Mouse (Mus musculus): ENCODE measurements around the gene Sbno2. TPM values are rescaled to one million over a fixed set of nuclear protein-coding genes. Genes with fewer than 3 reads are reported as not detected.
"Not testable (repeated sequence)": the region's sequence is repeated elsewhere in the genome, so short reads cannot be mapped to it uniquely, and the experiment has no call there.

Gene Sbno2
- polyA plus RNA-seq, 1 experiment: 37.3 TPM

GRCm38 (mm10) chr10:80050244-80050643, 55.1 kb downstream of the Sbno2 start:
- Histone ChIP-seq H3K27me3 (ENCODE audit: control insufficient read depth, insufficient read depth, low read length, poor library complexity, severe bottlenecking) (no peaks in the 10 kb centered on the region), H3K9me3 (replicated peaks; ENCODE audit: control insufficient read depth, insufficient read depth, low read length, poor library complexity, severe bottlenecking) (no peaks in the 10 kb centered on the region), H3K4me1 (ENCODE audit: control insufficient read depth, insufficient read depth, low read length) (peaks cover 6% of the 10 kb centered on the region), H3K36me3 (ENCODE audit: control insufficient read depth, insufficient read depth, low read length, poor library complexity, severe bottlenecking) (peaks cover 2% of the 10 kb centered on the region; the same call in 1 of the 2 replicates), H3K4me3 (ENCODE audit: low read depth, low read length) (no peak overlapping the region; the same call in 1 of the 2 replicates), H3K9ac (ENCODE audit: low read depth, poor library complexity, severe bottlenecking) (peak overlapping the region; percentile 12), H3K27ac (ENCODE audit: insufficient read depth, low read length) (peak overlapping the region; percentile 99)
- TF ChIP-seq EP300 (IDR thresholded peaks at IDR 0.05; ENCODE audit: insufficient read depth, low read depth, low read length): peak; percentile 92
- no peak for TF ChIP-seq CTCF (IDR thresholded peaks at IDR 0.05; ENCODE audit: low read depth, low read length)

DNA sequence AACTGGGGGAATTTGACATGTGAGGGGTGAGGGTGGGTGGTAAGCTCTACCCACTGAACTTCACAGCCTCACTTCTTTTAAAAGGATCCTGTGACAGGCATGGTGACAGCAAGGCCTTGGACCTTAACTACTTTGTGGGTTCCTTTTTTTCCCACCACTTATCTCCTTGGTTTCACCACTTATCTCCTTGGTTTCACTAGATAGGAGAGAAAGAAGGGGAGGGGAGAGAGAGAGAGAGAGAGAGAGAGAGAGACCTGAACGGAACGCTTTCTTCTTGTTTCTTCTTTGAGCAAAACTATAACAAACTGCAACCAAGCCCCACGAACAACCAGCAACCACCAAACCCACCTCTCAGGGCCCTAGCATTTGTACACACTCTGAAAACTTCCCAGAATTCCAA, 56.5 kb downstream of the Sbno2 start:
- TF ChIP-seq EP300 (IDR thresholded peaks at IDR 0.05; ENCODE audit: insufficient read depth, low read depth, low read length): no peak
- TF ChIP-seq CTCF (IDR thresholded peaks at IDR 0.05; ENCODE audit: low read depth, low read length): no peak
- TF ChIP-seq POLR2A (IDR thresholded peaks at IDR 0.05; ENCODE audit: insufficient read depth, low read length): no peak
- no peaks in the 10 kb centered on the region for H3K9me3 ChIP-seq (replicated peaks; ENCODE audit: control insufficient read depth, insufficient read depth, low read length, poor library complexity, severe bottlenecking)
- no peaks in the 10 kb centered on the region for H3K36me3 ChIP-seq (ENCODE audit: control insufficient read depth, insufficient read depth, low read length, poor library complexity, severe bottlenecking)
- 0 out of 2 replicates have a peak overlapping the region, but pooled peaks have one; percentile 1 for H3K4me3 ChIP-seq (ENCODE audit: low read depth, low read length)
- H3K9ac ChIP-seq (ENCODE audit: low read depth, poor library complexity, severe bottlenecking): no peak overlapping the region
- peaks cover 6% of the 10 kb centered on the region for H3K4me1 ChIP-seq (ENCODE audit: control insufficient read depth, insufficient read depth, low read length)
- peak overlapping the region; percentile 19 for H3K27ac ChIP-seq (ENCODE audit: insufficient read depth, low read length)
- no peaks in the 10 kb centered on the region for H3K27me3 ChIP-seq (ENCODE audit: control insufficient read depth, insufficient read depth, low read length, poor library complexity, severe bottlenecking)

GRCm38 (mm10) chr10:80048396-80048795, 57.0 kb downstream of the Sbno2 start:
- no peak for TF ChIP-seq POLR2A (IDR thresholded peaks at IDR 0.05; ENCODE audit: insufficient read depth, low read length)
- TF ChIP-seq EP300 (IDR thresholded peaks at IDR 0.05; ENCODE audit: insufficient read depth, low read depth, low read length): peak; percentile 64; the same call in 1 of the 2 replicates
- H3K36me3 ChIP-seq (ENCODE audit: control insufficient read depth, insufficient read depth, low read length, poor library complexity, severe bottlenecking): no peaks in the 10 kb centered on the region
- H3K4me1 ChIP-seq (ENCODE audit: control insufficient read depth, insufficient read depth, low read length): peaks cover 6% of the 10 kb centered on the region
- no peaks in the 10 kb centered on the region for H3K27me3 ChIP-seq (ENCODE audit: control insufficient read depth, insufficient read depth, low read length, poor library complexity, severe bottlenecking)
- H3K9ac ChIP-seq (ENCODE audit: low read depth, poor library complexity, severe bottlenecking): peak overlapping the region; percentile 30; the same call in 1 of the 2 replicates
- no peaks in the 10 kb centered on the region for H3K9me3 ChIP-seq (replicated peaks; ENCODE audit: control insufficient read depth, insufficient read depth, low read length, poor library complexity, severe bottlenecking)
- peak overlapping the region; percentile 1; the same call in 1 of the 2 replicates for H3K4me3 ChIP-seq (ENCODE audit: low read depth, low read length)
- peak overlapping the region; percentile 19 for H3K27ac ChIP-seq (ENCODE audit: insufficient read depth, low read length)

GRCm38 (mm10) chr10:80047041-80047565, 58.3 kb downstream of the Sbno2 start, which contains the start of gene Gpx4:
Gene Gpx4, plus strand, starts transcription at chr10:80047166.
- H3K4me1 ChIP-seq (ENCODE audit: control insufficient read depth, insufficient read depth, low read length): peaks cover 5% of the 10 kb centered on the region
- H3K9ac ChIP-seq (ENCODE audit: low read depth, poor library complexity, severe bottlenecking): peak within 1 kb of the TSS; percentile 30
- peak within 1 kb of the TSS; percentile 43 for H3K4me3 ChIP-seq (ENCODE audit: low read depth, low read length)
- TF ChIP-seq CTCF (IDR thresholded peaks at IDR 0.05; ENCODE audit: low read depth, low read length): no peak
- no peak for TF ChIP-seq POLR2A (IDR thresholded peaks at IDR 0.05; ENCODE audit: insufficient read depth, low read length)
- no peak for TF ChIP-seq EP300 (IDR thresholded peaks at IDR 0.05; ENCODE audit: insufficient read depth, low read depth, low read length)
- no peaks in the 10 kb centered on the region for H3K27me3 ChIP-seq (ENCODE audit: control insufficient read depth, insufficient read depth, low read length, poor library complexity, severe bottlenecking)
- no peaks in the 10 kb centered on the region for H3K9me3 ChIP-seq (replicated peaks; ENCODE audit: control insufficient read depth, insufficient read depth, low read length, poor library complexity, severe bottlenecking)
- H3K27ac ChIP-seq (ENCODE audit: insufficient read depth, low read length): peak within 1 kb of the TSS; percentile 92
- no peaks in the 10 kb centered on the region for H3K36me3 ChIP-seq (ENCODE audit: control insufficient read depth, insufficient read depth, low read length, poor library complexity, severe bottlenecking)

DNA sequence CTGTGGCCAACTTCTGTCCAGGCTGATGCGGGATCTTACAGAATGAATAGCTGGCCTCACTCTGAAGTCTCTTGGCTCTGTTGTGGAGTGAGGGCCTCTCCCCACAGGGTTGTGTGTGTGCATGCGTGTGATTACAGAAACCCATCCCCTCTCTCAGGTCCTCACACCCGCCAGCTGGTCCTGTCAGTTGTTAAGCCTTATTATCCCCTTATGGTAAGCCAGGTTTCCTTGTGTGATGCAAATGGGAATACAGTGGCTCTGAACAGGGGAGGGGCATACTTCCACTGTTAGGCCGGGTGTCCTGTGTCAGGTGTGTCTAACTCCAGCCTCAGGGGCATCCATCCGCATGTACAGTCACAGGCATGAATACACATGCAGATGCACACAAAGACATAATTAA, 59.6 kb downstream of the Sbno2 start:
- Histone ChIP-seq H3K9me3 (replicated peaks; ENCODE audit: control insufficient read depth, insufficient read depth, low read length, poor library complexity, severe bottlenecking) (no peaks in the 10 kb centered on the region), H3K9ac (ENCODE audit: low read depth, poor library complexity, severe bottlenecking) (no peak overlapping the region), H3K4me1 (ENCODE audit: control insufficient read depth, insufficient read depth, low read length) (peaks cover 5% of the 10 kb centered on the region), H3K36me3 (ENCODE audit: control insufficient read depth, insufficient read depth, low read length, poor library complexity, severe bottlenecking) (no peaks in the 10 kb centered on the region), H3K4me3 (ENCODE audit: low read depth, low read length) (no peak overlapping the region), H3K27ac (ENCODE audit: insufficient read depth, low read length) (peak overlapping the region; percentile 92), H3K27me3 (ENCODE audit: control insufficient read depth, insufficient read depth, low read length, poor library complexity, severe bottlenecking) (no peaks in the 10 kb centered on the region)
- TF ChIP-seq EP300 (IDR thresholded peaks at IDR 0.05; ENCODE audit: insufficient read depth, low read depth, low read length) (peak; percentile 97), POLR2A (IDR thresholded peaks at IDR 0.05; ENCODE audit: insufficient read depth, low read length) (no peak)

- H3K27ac ChIP-seq (ENCODE audit: insufficient read depth, low read length): peak overlapping the region; percentile 92
- not testable (repeated sequence) for H3K9ac ChIP-seq (ENCODE audit: low read depth, poor library complexity, severe bottlenecking); H3K4me3 ChIP-seq (ENCODE audit: low read depth, low read length); H3K27me3 ChIP-seq (ENCODE audit: control insufficient read depth, insufficient read depth, low read length, poor library complexity, severe bottlenecking); H3K36me3 ChIP-seq (ENCODE audit: control insufficient read depth, insufficient read depth, low read length, poor library complexity, severe bottlenecking); H3K4me1 ChIP-seq (ENCODE audit: control insufficient read depth, insufficient read depth, low read length); H3K9me3 ChIP-seq (replicated peaks; ENCODE audit: control insufficient read depth, insufficient read depth, low read length, poor library complexity, severe bottlenecking)
Measured at GRCm38 (mm10) chr10:80045364-80045763, 60.0 kb downstream of the Sbno2 start.
